Mouse (Mus musculus): ENCODE data around the gene Gm12248. TPM values are rescaled to one million over a fixed set of nuclear protein-coding genes. Genes with fewer than 3 reads are reported as not detected.
A peak's percentile ranks its signal among the peaks of the same experiment; 100 is the strongest.

The Gm12248 gene
- total and polyA plus RNA-seq, 3 experiments = not detected

DNA sequence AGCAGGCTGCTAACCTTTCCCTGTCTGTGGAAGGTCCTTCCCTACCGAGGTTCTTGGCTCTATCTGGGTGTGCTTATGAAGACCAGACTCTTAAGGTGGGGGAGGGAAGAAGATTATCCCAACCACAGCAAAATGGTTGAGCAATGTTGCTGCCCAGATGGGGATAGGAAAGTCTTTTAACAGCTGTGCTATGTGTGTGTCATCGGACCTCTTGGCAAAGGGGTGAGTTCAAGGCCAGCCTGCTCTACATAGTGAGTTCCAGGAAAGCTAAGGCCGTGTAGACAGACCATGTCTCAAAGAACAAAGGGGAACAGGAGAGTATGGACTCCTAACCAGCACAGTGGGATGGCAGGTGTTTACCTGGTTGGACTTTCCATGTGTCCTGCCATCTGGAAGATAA lies 20.0 kb downstream of the Gm12248 start:
- H3K4me1 ChIP-seq (ENCODE audit: control insufficient read depth in 1 of 2, insufficient read depth in 2 of 2) = peaks cover 0 to 7% of the 10 kb centered on the region in 2 experiments; a peak in 2 of 4 replicates
- no peak overlapping the region for H3K9ac ChIP-seq (ENCODE audit: insufficient read depth, low read depth)
- H3K27me3 ChIP-seq (replicated peaks) = no peaks in the 10 kb centered on the region
- no peak for TF ChIP-seq MAFK (IDR thresholded peaks at IDR 0.05; ENCODE audit: insufficient replicate concordance, low read length)
- no peak for TF ChIP-seq USF2 (conservative IDR thresholded peaks at IDR 0.05; ENCODE audit: low read depth, low read length)
- TF ChIP-seq NRF1 (IDR thresholded peaks at IDR 0.05; ENCODE audit: low read depth, low read length) = no peak
- no peak for TF ChIP-seq USF1 (IDR thresholded peaks at IDR 0.05; ENCODE audit: low read depth, low read length)
- TF ChIP-seq JUN (IDR thresholded peaks at IDR 0.05; ENCODE audit: insufficient read depth, low read depth, low read length) = no peak
- dilution Hi-C loops (cut with MboI; ENCODE audit: extremely low pct_ligation_motif_present, extremely low pct_unique_long_range_greater_than_20kb, low sequenced_read_pairs) (no loop called here), in situ Hi-C loops (cut with MboI; ENCODE audit: low pct_ligation_motif_present, low pct_unique_long_range_greater_than_20kb, low sequenced_read_pairs) (no loop called here)
- no peak overlapping the region for H3K4me3 ChIP-seq (replicated peaks in 1 of 3; ENCODE audit: low read depth in 2 of 3, low read length in 2 of 3, poor library complexity in 1 of 3)
- H3K4me2 ChIP-seq (ENCODE audit: insufficient read depth, low read depth, poor library complexity, severe bottlenecking) = no peak overlapping the region
- no peak for DNase-seq (ENCODE audit: extremely low read depth)
- H3K79me2 ChIP-seq (replicated peaks; ENCODE audit: control insufficient read depth, extremely low read depth, insufficient read depth, poor library complexity, severe bottlenecking) = no peaks in the 10 kb centered on the region
- H3K9me3 ChIP-seq (replicated peaks; ENCODE audit: low read length) = peaks cover 7% of the 10 kb centered on the region
- no peak overlapping the region for H3K27ac ChIP-seq (ENCODE audit: insufficient read depth, low read depth)
- no peaks in the 10 kb centered on the region for H3K36me3 ChIP-seq (replicated peaks in 1 of 2; ENCODE audit: control insufficient read depth in 1 of 2, insufficient read depth in 1 of 2, low read length in 1 of 2)

DNA sequence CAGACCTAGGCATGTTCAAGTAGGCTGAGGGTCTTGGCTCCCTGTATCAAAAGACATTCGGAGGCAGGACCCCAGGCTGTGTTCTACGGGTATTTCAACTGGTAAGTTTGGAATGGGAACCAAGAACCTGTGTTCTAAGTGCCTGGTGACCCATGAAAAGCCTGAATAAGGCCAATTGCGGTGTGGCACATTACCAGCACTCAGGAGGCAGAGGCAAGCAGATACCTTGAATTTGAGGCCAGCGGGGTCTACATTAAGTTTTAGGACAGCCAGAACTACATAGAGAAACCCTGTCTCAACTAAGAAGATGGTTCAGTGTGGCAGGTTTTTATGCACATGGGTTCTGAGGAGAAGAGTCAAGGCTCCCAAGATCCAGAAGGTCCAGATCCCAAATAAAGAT lies 27.9 kb downstream of the Gm12248 start:
- no peak overlapping the region for H3K9ac ChIP-seq (ENCODE audit: insufficient read depth, low read depth)
- TF ChIP-seq ZMIZ1 (IDR thresholded peaks at IDR 0.05; ENCODE audit: low read depth, low read length) = 0 out of 2 replicates have a peak, but pooled peaks have one; percentile 38
- TF ChIP-seq USF2 (conservative IDR thresholded peaks at IDR 0.05; ENCODE audit: low read depth, low read length) = no peak
- TF ChIP-seq POLR2AphosphoS2 (IDR thresholded peaks at IDR 0.05; ENCODE audit: low read depth, low read length) = 0 out of 2 replicates have a peak, but pooled peaks have one; percentile 56
- dilution Hi-C loops (cut with MboI; ENCODE audit: extremely low pct_ligation_motif_present, extremely low pct_unique_long_range_greater_than_20kb, low sequenced_read_pairs) (no loop called here), in situ Hi-C loops (cut with MboI; ENCODE audit: low pct_ligation_motif_present, low pct_unique_long_range_greater_than_20kb, low sequenced_read_pairs) (loop anchor here (5.0 kb wide), 1 partner anchor 37 kb away; the partner anchor contains the start of gene Cnot8)
- peaks cover 2 to 32% of the 10 kb centered on the region in 2 experiments; a peak in 2 of 4 replicates for H3K4me1 ChIP-seq (ENCODE audit: control insufficient read depth in 1 of 2, insufficient read depth in 2 of 2)
- H3K27ac ChIP-seq (ENCODE audit: insufficient read depth, low read depth) = no peak overlapping the region
- H3K27me3 ChIP-seq (replicated peaks) = no peaks in the 10 kb centered on the region
- H3K79me2 ChIP-seq (replicated peaks; ENCODE audit: control insufficient read depth, extremely low read depth, insufficient read depth, poor library complexity, severe bottlenecking) = no peaks in the 10 kb centered on the region
- H3K4me3 ChIP-seq (replicated peaks in 1 of 3; ENCODE audit: low read depth in 2 of 3, low read length in 2 of 3, poor library complexity in 1 of 3) = no peak overlapping the region
- no peaks in the 10 kb centered on the region for H3K9me3 ChIP-seq (replicated peaks; ENCODE audit: low read length)
- no peak overlapping the region for H3K4me2 ChIP-seq (ENCODE audit: insufficient read depth, low read depth, poor library complexity, severe bottlenecking)
- H3K36me3 ChIP-seq (replicated peaks in 1 of 2; ENCODE audit: control insufficient read depth in 1 of 2, insufficient read depth in 1 of 2, low read length in 1 of 2) = peaks cover 15 to 32% of the 10 kb centered on the region in 2 experiments
- no peak for DNase-seq (ENCODE audit: extremely low read depth)

- Histone ChIP-seq H3K9ac (ENCODE audit: insufficient read depth, low read depth) (no peak overlapping the region), H3K4me3 (replicated peaks in 1 of 3; ENCODE audit: low read depth in 2 of 3, low read length in 2 of 3, poor library complexity in 1 of 3) (no peak overlapping the region), H3K79me2 (replicated peaks; ENCODE audit: control insufficient read depth, extremely low read depth, insufficient read depth, poor library complexity, severe bottlenecking) (no peaks in the 10 kb centered on the region), H3K4me1 (ENCODE audit: control insufficient read depth in 1 of 2, insufficient read depth in 2 of 2) (peaks cover 2 to 22% of the 10 kb centered on the region in 2 experiments; a peak in 2 of 4 replicates), H3K36me3 (replicated peaks in 1 of 2; ENCODE audit: control insufficient read depth in 1 of 2, insufficient read depth in 1 of 2, low read length in 1 of 2) (peaks cover 34 to 48% of the 10 kb centered on the region in 2 experiments), H3K9me3 (replicated peaks; ENCODE audit: low read length) (no peaks in the 10 kb centered on the region), H3K27ac (ENCODE audit: insufficient read depth, low read depth) (no peak overlapping the region), H3K4me2 (ENCODE audit: insufficient read depth, low read depth, poor library complexity, severe bottlenecking) (no peak overlapping the region), H3K27me3 (replicated peaks) (no peaks in the 10 kb centered on the region)
- TF ChIP-seq TBP (conservative IDR thresholded peaks at IDR 0.05; ENCODE audit: low read depth, low read length) (no peak), POLR2AphosphoS2 (IDR thresholded peaks at IDR 0.05; ENCODE audit: low read depth, low read length) (peak; percentile 75; the same call in 1 of the 2 replicates)
- no peak for DNase-seq (ENCODE audit: extremely low read depth)
- in situ Hi-C loops (cut with MboI; ENCODE audit: low pct_ligation_motif_present, low pct_unique_long_range_greater_than_20kb, low sequenced_read_pairs) = no loop called here
- dilution Hi-C loops (cut with MboI; ENCODE audit: extremely low pct_ligation_motif_present, extremely low pct_unique_long_range_greater_than_20kb, low sequenced_read_pairs) = no loop called here
Measured at GRCm38 (mm10) chr11:58062586-58062985, 30.3 kb downstream of the Gm12248 start.

Measured in CH12.LX (cell line).